Mouse (Mus musculus) embryonic fibroblast, embryonic 13.5 days (primary cell): ENCODE measurements at regions not wholly inside any gene's neighbourhood (a gene's known extent, or its start where the extent isn't known, plus 50 kb on each side); places are given as distances from the start of the nearest gene placed in this dataset.

Experiments
- H3K27ac ChIP-seq: 2 replicates; pipeline ENCODE4 v1.5.1; 2012; ENCODE audit warnings: low read length, control low read depth, inconsistent platforms; ENCODE audit not compliant: insufficient read depth
- H3K4me1 ChIP-seq: 2 replicates; pipeline ENCODE4 v1.6.1; 2011; ENCODE audit warnings: low read length; ENCODE audit not compliant: control insufficient read depth, insufficient read depth
- H3K4me3 ChIP-seq: 2 replicates; pipeline ENCODE4 v1.5.1; 2011; ENCODE audit warnings: mild to moderate bottlenecking, control low read depth, low read length; ENCODE audit not compliant: insufficient read depth
- CTCF ChIP-seq: IDR thresholded peaks from 2 replicates; pipeline ENCODE4 v1.5.1; 2011; ENCODE audit warnings: mild to moderate bottlenecking, control low read depth, low read length, moderate library complexity, borderline replicate concordance; ENCODE audit not compliant: insufficient read depth
- POLR2A ChIP-seq: IDR thresholded peaks from 2 replicates; pipeline ENCODE4 v1.6.1; 2011; ENCODE audit warnings: low read depth, mild to moderate bottlenecking, control low read depth, low read length, moderate library complexity

GRCm38 (mm10) chr3:114279653-114280052 is 249.3 kb downstream of the Col11a1 start:
- Histone ChIP-seq H3K4me1 (no peaks in the 10 kb centered on the region), H3K27ac (no peak overlapping the region), H3K4me3 (no peak overlapping the region)
- TF ChIP-seq CTCF (no peak), POLR2A (no peak)

- peak overlapping the region; percentile 52 for H3K27ac ChIP-seq
- H3K4me3 ChIP-seq, result no peak overlapping the region
- no peak for TF ChIP-seq POLR2A
- H3K4me1 ChIP-seq, result no peaks in the 10 kb centered on the region
Observed at GRCm38 (mm10) chr3:114319444-114319843, 289.1 kb downstream of the Col11a1 start.

- Histone ChIP-seq H3K4me3 (no peak overlapping the region), H3K4me1 (no peaks in the 10 kb centered on the region), H3K27ac (no peak overlapping the region)
- TF ChIP-seq POLR2A (no peak), CTCF (no peak)
Observed at GRCm38 (mm10) chr3:114334334-114334733, 304.0 kb downstream of the Col11a1 start.

- TF ChIP-seq CTCF, result no peak
- no peak for TF ChIP-seq POLR2A
- no peaks in the 10 kb centered on the region for H3K4me1 ChIP-seq
Observed at GRCm38 (mm10) chr3:114343714-114344113, 313.4 kb downstream of the Col11a1 start.

GRCm38 (mm10) chr3:114380044-114380443 is 349.7 kb downstream of the Col11a1 start:
- TF ChIP-seq POLR2A, result no peak
- TF ChIP-seq CTCF, result no peak
- Histone ChIP-seq H3K27ac (no peak overlapping the region), H3K4me1 (no peaks in the 10 kb centered on the region), H3K4me3 (no peak overlapping the region)

More at GRCm38 (mm10) chr3:114343714-114344113, 313.4 kb downstream of the Col11a1 start:
- no peak overlapping the region for H3K4me3 ChIP-seq
- H3K27ac ChIP-seq, result no peak overlapping the region

GRCm38 (mm10) chr3:114403467-114403866 is 373.1 kb downstream of the Col11a1 start:
- Histone ChIP-seq H3K27ac (no peak overlapping the region), H3K4me1 (no peaks in the 10 kb centered on the region), H3K4me3 (no peak overlapping the region)
- TF ChIP-seq POLR2A (no peak), CTCF (no peak)
